Mouse (Mus musculus) intestine, postnatal 0 days (tissue): ENCODE measurements around the gene Cd247. TPM values are rescaled to one million over a fixed set of nuclear protein-coding genes. Genes with fewer than 3 reads are reported as not detected.
A peak's percentile ranks its signal among the peaks of the same experiment; 100 is the strongest.

Experiments
- ATAC-seq: fragments of 200-750 bp; cut with Nextera tagmentation; 2 replicates; pipeline ENCODE4 v1.8.0; 2017; ENCODE audit warnings: mild to moderate bottlenecking, moderate TSS enrichment, moderate library complexity
- H3K27ac ChIP-seq: fragments of 300-500 bp; sonication (generic); 2 replicates; pipeline ENCODE4 v1.5.1; 2014; ENCODE audit warnings: mild to moderate bottlenecking, low read depth, low read length, moderate library complexity
- H3K27me3 ChIP-seq: fragments of 300-500 bp; sonication (generic); replicated peaks from 2 replicates; pipeline ENCODE4 v1.6.1; 2014; ENCODE audit warnings: low read length, mixed read lengths; ENCODE audit not compliant: control insufficient read depth, insufficient read depth
- H3K36me3 ChIP-seq: fragments of 300-500 bp; sonication (generic); 2 replicates; pipeline ENCODE4 v1.6.1; 2014; ENCODE audit warnings: mild to moderate bottlenecking, moderate library complexity; ENCODE audit not compliant: control insufficient read depth, insufficient read depth
- H3K4me1 ChIP-seq: fragments of 300-500 bp; sonication (generic); replicated peaks from 2 replicates; pipeline ENCODE4 v1.6.1; 2014; ENCODE audit warnings: antibody characterized with exemption, low read length, mixed read lengths; ENCODE audit not compliant: control insufficient read depth, insufficient read depth
- H3K4me2 ChIP-seq: fragments of 300-500 bp; sonication (generic); replicated peaks from 2 replicates; pipeline ENCODE4 v1.6.1; 2014; ENCODE audit warnings: low read depth, mild to moderate bottlenecking, moderate library complexity
- H3K4me3 ChIP-seq: fragments of 300-500 bp; sonication (generic); 2 replicates; pipeline ENCODE4 v1.5.1; 2014; ENCODE audit warnings: low read depth, low read length
- H3K9ac ChIP-seq: fragments of 300-500 bp; sonication (generic); 2 replicates; pipeline ENCODE4 v1.6.1; 2014; ENCODE audit warnings: mild to moderate bottlenecking, low read depth, low read length
- H3K9me3 ChIP-seq: fragments of 300-500 bp; sonication (generic); 2 replicates; pipeline ENCODE4 v1.6.1; 2016; ENCODE audit warnings: mixed run types; ENCODE audit not compliant: control insufficient read depth
- CTCF ChIP-seq: sonication (generic); IDR thresholded peaks from 2 replicates; pipeline ENCODE4 v1.5.1; 2016; ENCODE audit warnings: low read depth, mild to moderate bottlenecking, control low read depth, antibody characterized with exemption, moderate library complexity
- WGBS: fragments of 180-500 bp; shearing (Covaris S2); extraction: QIAGEN DNeasy Blood & Tissue Kit; methylation state at CpG from one replicate; pipeline ENCODE4 v1.1.7; 2014; 5-methylcytosine and 5-hydroxymethylcytosine counted together
- polyA plus RNA-seq: library from polyadenylated mRNA; unstranded; fragments of >200 nt; fragmentation: Nextera tagmentation; extraction: Ambion mirVana; gene quantifications from 2 replicates; pipeline ENCODE4 v1.2.1, GENCODE M21; 2015

Cd247 gene
- polyA plus RNA-seq, 1 experiment from 2014 or later, result 0.50 TPM

GRCm38 (mm10) chr1:165844466-165844951, 56.0 kb downstream of the Cd247 start:
- peak overlapping the region; percentile 54 for H3K4me3 ChIP-seq
- WGBS, result 2% methylated on average over 18 of the region's 20 CpGs
- ATAC-seq, result 0 out of 2 replicates have a peak, but pooled peaks have one; percentile 28
- H3K4me1 ChIP-seq, result no peaks in the 10 kb centered on the region
- no peaks in the 10 kb centered on the region for H3K36me3 ChIP-seq
- H3K4me2 ChIP-seq, result peak overlapping the region; percentile 99
- no peak for TF ChIP-seq CTCF
- H3K9me3 ChIP-seq, result no peaks in the 10 kb centered on the region
- 0 out of 2 replicates have a peak, but pooled peaks cover 14% of the 10 kb centered on the region for H3K27me3 ChIP-seq
- no peak overlapping the region for H3K27ac ChIP-seq
- peak overlapping the region; percentile 23 for H3K9ac ChIP-seq

GRCm38 (mm10) chr1:165844956-165845355, 56.5 kb downstream of the Cd247 start:
- Histone ChIP-seq H3K4me2 (peak overlapping the region; percentile 99), H3K27ac (no peak overlapping the region), H3K4me3 (peak overlapping the region; percentile 54), H3K9me3 (no peaks in the 10 kb centered on the region), H3K27me3 (0 out of 2 replicates have a peak, but pooled peaks cover 14% of the 10 kb centered on the region), H3K36me3 (no peaks in the 10 kb centered on the region), H3K9ac (peak overlapping the region; percentile 23), H3K4me1 (no peaks in the 10 kb centered on the region)
- WGBS, result under 1% methylated on average over 19 of the region's 26 CpGs
- TF ChIP-seq CTCF, result no peak
- 0 out of 2 replicates have a peak, but pooled peaks have one; percentile 29 for ATAC-seq

DNA sequence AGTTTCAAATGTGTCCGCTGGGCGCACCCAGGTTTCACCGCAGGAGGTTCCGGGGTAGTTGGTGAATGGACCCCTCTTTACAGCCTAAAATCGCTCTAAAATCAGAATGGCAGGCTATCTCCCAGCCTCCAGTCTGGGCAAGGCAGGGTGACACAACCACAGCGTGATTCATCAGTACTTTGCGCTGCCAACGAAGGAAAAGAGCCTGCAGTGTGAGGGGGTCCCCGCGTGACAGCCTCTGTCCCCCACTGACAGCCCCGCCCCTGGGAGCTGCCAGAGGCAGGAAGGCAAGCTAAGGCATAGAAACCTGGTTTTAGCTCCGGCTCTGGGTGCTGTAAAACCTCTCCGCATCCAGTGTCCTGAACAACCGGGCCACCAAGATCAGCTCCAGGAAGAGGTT, 56.9 kb downstream of the Cd247 start:
- 0 out of 2 replicates have a peak, but pooled peaks have one; percentile 28 for ATAC-seq
- H3K27ac ChIP-seq, result no peak overlapping the region
- H3K4me1 ChIP-seq, result no peaks in the 10 kb centered on the region
- no peak for TF ChIP-seq CTCF
- peak overlapping the region; percentile 99 for H3K4me2 ChIP-seq
- 7% methylated on average over 14 of the region's 14 CpGs for WGBS
- H3K27me3 ChIP-seq, result 0 out of 2 replicates have a peak, but pooled peaks cover 14% of the 10 kb centered on the region
- no peak overlapping the region for H3K9ac ChIP-seq
- H3K36me3 ChIP-seq, result no peaks in the 10 kb centered on the region
- no peaks in the 10 kb centered on the region for H3K9me3 ChIP-seq
- H3K4me3 ChIP-seq, result peak overlapping the region; percentile 54

DNA sequence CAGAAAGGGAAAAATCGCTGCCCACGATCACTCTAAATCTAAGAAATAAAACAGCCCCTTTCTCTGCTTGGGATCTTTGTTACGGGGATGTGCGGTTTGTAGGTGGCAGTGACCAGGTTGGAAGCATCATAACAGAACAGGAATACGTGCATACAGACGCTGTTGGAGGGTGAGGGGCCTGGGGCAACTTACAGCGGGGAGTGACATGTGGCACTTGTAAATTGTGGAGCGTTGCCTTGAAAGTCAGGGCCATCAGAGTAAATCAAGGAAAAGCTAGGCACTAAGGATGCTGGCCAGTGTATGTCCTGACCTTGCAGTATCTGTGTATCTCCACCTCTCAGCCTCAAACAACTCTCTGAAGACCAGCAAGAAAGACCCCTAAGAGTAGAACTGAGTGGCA, 59.9 kb downstream of the Cd247 start:
- TF ChIP-seq CTCF, result no peak
- H3K27me3 ChIP-seq, result 0 out of 2 replicates have a peak, but pooled peaks cover 6% of the 10 kb centered on the region
- no peaks in the 10 kb centered on the region for H3K36me3 ChIP-seq
- no peaks in the 10 kb centered on the region for H3K4me1 ChIP-seq
- no peak overlapping the region for H3K4me2 ChIP-seq
- ATAC-seq, result no peak
- H3K9me3 ChIP-seq, result no peaks in the 10 kb centered on the region
- no peak overlapping the region for H3K9ac ChIP-seq
- no peak overlapping the region for H3K4me3 ChIP-seq
- WGBS, result 85% methylated on average over 8 of the region's 8 CpGs
- H3K27ac ChIP-seq, result no peak overlapping the region

- WGBS, result 61% methylated on average over 4 of the region's 4 CpGs
- no peak for ATAC-seq
- Histone ChIP-seq H3K27me3 (0 out of 2 replicates have a peak, but pooled peaks cover 6% of the 10 kb centered on the region), H3K36me3 (no peaks in the 10 kb centered on the region), H3K27ac (no peak overlapping the region), H3K4me3 (no peak overlapping the region), H3K4me1 (no peaks in the 10 kb centered on the region), H3K4me2 (no peak overlapping the region), H3K9ac (no peak overlapping the region), H3K9me3 (no peaks in the 10 kb centered on the region)
- no peak for TF ChIP-seq CTCF
These were observed 60.4 kb downstream of the Cd247 start for GRCm38 (mm10) chr1:165848881-165849280.

DNA sequence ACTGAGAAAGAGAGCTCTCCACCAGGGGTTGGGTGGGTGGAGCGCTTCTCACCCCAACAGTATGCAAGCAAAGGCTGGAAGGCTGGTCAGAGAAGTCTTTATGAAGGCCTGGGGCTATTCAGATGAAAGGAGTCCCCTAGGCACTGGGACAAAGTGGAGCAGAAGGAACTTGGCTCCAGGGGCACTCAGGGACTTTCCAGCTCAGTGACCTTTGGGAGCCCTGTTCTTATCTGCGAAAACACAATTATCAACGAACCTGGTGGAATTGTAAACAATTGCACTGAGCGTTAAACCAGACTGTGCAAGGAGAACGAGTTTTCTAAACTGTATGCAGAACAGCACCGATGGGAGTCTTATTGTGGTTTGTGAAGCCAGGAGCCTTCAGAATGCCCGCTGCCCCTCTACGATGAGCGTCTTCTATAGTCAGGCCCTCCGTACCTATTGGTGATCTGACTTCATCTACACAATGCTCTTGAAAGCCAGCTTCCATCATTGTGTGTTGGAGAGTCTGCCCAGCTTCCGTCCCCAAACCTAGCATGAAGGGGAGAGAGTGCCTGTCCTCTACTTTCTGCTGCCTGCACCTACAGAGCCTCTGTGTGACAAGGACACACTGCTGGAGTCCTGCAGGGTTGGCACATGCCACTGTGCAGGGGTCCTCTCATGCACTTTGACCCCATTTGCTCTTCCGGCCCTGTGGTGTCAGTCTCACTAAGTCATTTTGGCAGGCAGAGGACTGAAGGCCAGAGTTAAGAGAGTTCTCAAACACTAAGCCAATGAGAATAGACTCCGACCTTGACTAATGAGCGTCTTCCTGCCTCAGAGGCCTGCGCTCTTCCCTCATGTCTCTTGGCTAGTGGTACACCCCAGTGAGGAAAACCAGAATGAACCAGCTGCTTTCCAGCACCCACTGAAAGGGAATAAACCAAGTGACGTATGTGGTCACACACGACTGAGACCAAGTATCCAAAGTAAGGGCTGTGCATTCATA, 61.3 kb downstream of the Cd247 start:
- 54% methylated on average over 17 of the region's 17 CpGs for WGBS
- no peaks in the 10 kb centered on the region for H3K36me3 ChIP-seq
- ATAC-seq, result no peak
- 0 out of 2 replicates have a peak, but pooled peaks cover 6% of the 10 kb centered on the region for H3K27me3 ChIP-seq
- no peak overlapping the region for H3K27ac ChIP-seq
- no peak overlapping the region for H3K9ac ChIP-seq
- TF ChIP-seq CTCF, result no peak
- H3K4me3 ChIP-seq, result no peak overlapping the region
- no peak overlapping the region for H3K4me2 ChIP-seq
- no peaks in the 10 kb centered on the region for H3K9me3 ChIP-seq
- H3K4me1 ChIP-seq, result no peaks in the 10 kb centered on the region
